Mouse (Mus musculus): Measurements from ENCODE around the gene Gm45808.

Gm45808 gene

DNA sequence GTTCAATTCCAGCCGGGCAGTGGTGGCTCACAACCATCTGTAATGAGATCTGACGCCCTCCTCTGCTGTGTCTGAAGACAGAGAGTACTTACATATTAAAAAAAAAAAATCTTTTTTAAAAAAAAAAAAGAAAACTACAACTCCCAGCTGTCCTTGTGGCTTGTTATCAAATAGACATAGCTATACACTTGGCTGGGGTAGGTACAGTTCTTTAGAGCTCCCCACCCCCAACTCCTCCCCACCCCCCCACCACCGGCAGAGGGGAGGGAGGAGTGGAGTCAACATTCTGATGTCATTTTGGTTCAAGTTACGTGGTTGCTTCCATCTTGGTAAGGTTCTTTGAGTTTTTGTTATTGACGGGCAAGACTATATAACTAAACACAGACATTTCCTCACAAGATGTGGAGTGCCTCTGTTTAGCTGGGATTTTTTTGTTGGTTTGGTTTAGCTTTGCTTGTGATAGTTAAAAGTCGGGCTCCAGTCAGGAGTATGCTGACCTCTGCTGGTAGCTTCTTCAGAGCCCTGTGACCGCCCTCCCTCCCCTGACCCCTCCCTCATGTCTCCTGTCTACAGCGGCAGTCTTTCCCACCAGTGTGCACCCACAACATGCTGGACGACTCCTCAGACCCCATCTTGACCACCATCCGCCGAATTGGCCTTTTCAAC lies 39.2 kb downstream of the Gm45808 start:
- no peak for DNase-seq

- DNase-seq = no peak
These were observed 40.0 kb downstream of the Gm45808 start for GRCm38 (mm10) chr7:45446589-45446988.

DNA sequence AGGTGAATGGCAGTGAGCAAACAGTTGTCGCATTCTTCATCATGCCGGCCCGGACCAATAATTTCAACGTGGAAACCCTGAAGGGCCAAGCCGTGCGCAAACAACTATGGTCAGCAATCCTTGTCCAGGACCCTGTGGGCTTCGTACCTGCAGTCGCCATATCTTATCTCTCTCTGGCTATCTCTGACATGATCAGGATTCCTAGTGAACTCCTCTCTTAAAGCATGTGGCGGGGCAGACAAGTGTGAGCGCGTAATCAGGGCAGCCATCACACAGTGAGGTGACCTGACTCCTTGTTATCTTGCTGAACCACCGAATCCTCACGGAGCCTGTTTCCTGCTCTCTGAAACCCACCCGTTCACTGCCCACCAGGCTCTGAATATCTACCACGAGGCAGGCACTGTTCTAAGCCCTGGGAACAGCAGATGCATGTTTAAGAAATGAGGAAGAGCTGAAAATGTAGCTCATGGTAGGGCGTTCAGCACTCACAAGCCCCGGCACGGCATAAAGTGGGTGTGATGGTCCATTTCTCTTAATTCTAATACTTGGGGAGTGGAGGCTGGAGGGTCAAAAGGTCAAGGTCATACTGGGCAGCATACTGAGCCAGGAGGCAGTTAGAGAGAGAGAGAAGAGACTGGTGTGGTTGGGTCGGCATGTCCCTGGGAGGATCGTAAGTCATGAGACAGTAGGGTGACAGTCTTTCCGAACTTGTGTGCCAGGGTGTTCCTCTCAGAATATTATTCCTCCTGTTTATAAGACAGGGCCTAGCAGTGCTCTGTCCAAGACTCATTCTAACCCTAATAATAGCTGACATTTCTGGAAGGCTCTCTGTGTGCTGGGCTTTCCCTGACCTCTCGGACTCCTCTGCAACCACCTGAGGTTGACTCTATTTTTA lies 42.8 kb downstream of the Gm45808 start:
- no peak for DNase-seq

- DNase-seq = peak; percentile 63
These were observed 48.9 kb downstream of the Gm45808 start, which contains the start of gene Ruvbl2 for GRCm38 (mm10) chr7:45437521-45438276. Gene Ruvbl2 (minus strand): TSS chr7:45438096.

DNA sequence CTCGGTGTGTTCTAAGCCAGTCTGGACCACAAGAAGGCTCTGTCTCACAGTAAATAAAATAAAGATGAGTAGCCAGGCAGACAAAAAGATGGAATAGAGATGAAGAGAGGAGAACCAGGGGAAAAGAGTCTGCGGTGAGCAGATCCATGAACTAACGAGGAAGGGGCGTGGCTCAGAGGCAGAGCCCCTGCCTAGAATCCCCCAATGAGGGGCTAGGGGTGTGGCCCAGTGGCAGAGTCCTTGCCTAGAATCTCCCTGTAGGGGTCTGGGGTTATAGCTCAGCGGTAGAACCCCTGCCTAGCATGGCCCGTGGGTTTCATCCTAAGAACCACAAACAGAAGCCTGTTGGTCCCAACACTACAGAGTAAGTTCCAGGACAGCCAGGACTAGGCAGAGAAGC lies 49.6 kb downstream of the Gm45808 start:
- DNase-seq = peak; percentile 43

- peak; percentile 61 for DNase-seq
These were observed 50.2 kb downstream of the Gm45808 start for GRCm38 (mm10) chr7:45436444-45436843.

GRCm38 (mm10) chr7:45435038-45435437 lies 51.6 kb downstream of the Gm45808 start:
- no peak for DNase-seq

- DNase-seq = peak; percentile 100
These were observed 52.2 kb downstream of the Gm45808 start, which contains the start of gene Gys1 for GRCm38 (mm10) chr7:45434203-45435015. Gene Gys1 (plus strand): TSS chr7:45434844.

GRCm38 (mm10) chr7:45433835-45434202 lies 52.8 kb downstream of the Gm45808 start:
- DNase-seq = no peak

- DNase-seq = no peak
These were observed 60.1 kb downstream of the Gm45808 start for GRCm38 (mm10) chr7:45426556-45426955.

DNA sequence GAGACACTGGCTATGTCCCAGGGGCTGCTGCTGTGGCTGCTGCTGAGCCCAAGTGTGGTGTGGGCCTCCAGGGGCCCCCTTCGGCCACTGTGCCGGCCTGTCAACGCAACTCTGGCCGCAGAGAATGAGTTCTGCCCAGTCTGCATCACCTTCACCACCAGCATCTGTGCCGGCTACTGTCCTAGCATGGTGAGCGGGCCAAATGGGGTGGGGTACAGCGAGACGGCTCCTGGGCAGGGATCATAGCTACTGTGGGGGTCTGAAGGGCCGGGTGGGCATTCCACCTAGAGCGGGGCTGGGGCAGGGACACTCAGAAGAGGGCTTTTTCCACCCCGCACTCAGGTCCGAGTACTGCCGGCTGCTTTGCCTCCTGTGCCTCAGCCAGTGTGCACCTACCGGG lies 65.4 kb downstream of the Gm45808 start:
- DNase-seq = no peak

DNA sequence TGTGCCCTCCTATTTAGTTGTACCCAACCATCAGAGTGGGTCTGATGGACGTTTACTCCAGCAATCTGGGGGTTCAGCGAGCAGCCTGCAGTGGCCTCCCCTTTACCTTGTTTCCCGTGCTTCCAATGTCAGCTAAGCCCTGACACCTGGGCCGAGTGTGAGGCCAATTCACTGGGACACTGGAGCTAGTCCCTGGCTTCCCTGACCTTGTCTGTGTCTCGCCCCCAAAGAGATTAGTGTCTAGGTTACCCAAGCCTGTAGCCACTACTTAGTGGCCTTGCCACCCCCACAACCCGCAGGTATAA lies 66.0 kb downstream of the Gm45808 start, which contains the start of gene Lhb:
TSS of gene Lhb (plus strand) at position 206 of the 305 bp plus-strand sequence.
- no peak for DNase-seq

DNA sequence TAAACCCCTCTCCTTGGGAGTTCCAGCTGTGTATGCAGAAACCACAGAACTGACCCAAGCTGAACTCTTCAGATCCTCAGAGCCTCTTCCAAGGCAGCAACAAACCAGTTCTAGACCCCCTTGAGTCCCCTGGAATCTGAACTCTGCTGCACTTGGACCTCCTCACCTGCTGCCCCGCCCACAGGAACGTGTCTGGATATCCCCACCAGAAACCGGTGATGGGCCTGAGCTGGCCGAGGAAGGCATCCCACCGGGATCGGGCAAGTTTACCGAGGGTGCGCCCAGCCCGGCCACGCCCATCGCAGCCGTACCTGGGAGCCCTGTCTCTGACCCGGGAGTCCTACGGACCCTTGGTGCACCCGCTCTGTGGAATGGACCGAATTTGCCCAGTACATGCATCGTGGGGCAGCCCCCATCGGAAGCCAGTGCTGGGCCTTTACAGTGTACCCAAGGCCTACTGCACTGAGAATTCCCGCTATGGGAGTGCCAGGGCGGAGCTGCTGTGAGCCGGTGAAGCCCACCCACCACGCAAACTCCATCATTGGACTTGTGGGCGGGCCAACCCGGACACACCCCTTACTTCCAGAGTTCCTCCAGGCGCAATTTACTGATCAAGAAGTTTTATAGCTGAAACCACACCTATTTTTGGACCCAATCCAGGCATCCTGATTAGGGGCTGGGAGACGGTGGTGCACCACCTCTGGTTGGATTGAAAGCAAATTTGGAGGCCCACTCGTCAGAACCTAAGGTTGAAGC lies 66.6 kb downstream of the Gm45808 start:
- DNase-seq = no peak

- no peak for DNase-seq
These were observed 68.6 kb downstream of the Gm45808 start for GRCm38 (mm10) chr7:45417962-45418492.

Data from cerebellum, adult 9-11 months (tissue).